Mouse (Mus musculus) stomach, embryonic 14.5 days (tissue): Measurements from ENCODE around the gene Rab11fip3. TPM values are rescaled to one million over a fixed set of nuclear protein-coding genes. Genes with fewer than 3 reads are reported as not detected.
"Not testable (repeated sequence)": the region's sequence is repeated elsewhere in the genome, so short reads cannot be mapped to it uniquely, and the experiment has no call there.

ENCODE experiments used
- ATAC-seq: fragments of 200-750 bp; cut with Nextera tagmentation; 2 replicates; pipeline ENCODE4 v1.8.0; 2017; ENCODE audit warnings: low read depth, moderate TSS enrichment; ENCODE audit not compliant: insufficient number of reproducible peaks, insufficient read depth, low FRiP score
- H3K27ac ChIP-seq: fragments of 300-500 bp; sonication (generic); 2 replicates; pipeline ENCODE4 v1.5.1; 2014; ENCODE audit warnings: mild to moderate bottlenecking, low read length, moderate library complexity, mixed read lengths
- H3K27me3 ChIP-seq: fragments of 300-500 bp; sonication (generic); 2 replicates; pipeline ENCODE4 v1.6.1; 2014; ENCODE audit warnings: low read length, control low read depth, mixed read lengths; ENCODE audit not compliant: control insufficient read depth, insufficient read depth
- H3K36me3 ChIP-seq: fragments of 300-500 bp; sonication (generic); 2 replicates; pipeline ENCODE4 v1.6.1; 2014; ENCODE audit warnings: mild to moderate bottlenecking, control low read depth, low read length, moderate library complexity, mixed read lengths; ENCODE audit not compliant: control insufficient read depth, insufficient read depth
- H3K4me1 ChIP-seq: fragments of 300-500 bp; sonication (generic); 2 replicates; pipeline ENCODE4 v1.6.1; 2014; ENCODE audit warnings: low read length, control low read depth, mixed read lengths; ENCODE audit not compliant: control insufficient read depth, insufficient read depth
- H3K4me2 ChIP-seq: fragments of 300-500 bp; sonication (generic); replicated peaks from 2 replicates; pipeline ENCODE4 v1.6.1; 2014; ENCODE audit warnings: low read depth, low read length, control low read depth
- H3K4me3 ChIP-seq: fragments of 300-500 bp; sonication (generic); 2 replicates; pipeline ENCODE4 v1.5.1; 2014; ENCODE audit warnings: low read depth, low read length, control low read depth
- H3K9ac ChIP-seq: fragments of 300-500 bp; sonication (generic); replicated peaks from 2 replicates; pipeline ENCODE4 v1.6.1; 2014; ENCODE audit warnings: low read depth, mild to moderate bottlenecking, control low read depth, low read length, moderate library complexity, mixed read lengths
- H3K9me3 ChIP-seq: fragments of 300-500 bp; sonication (generic); 2 replicates; pipeline ENCODE4 v1.6.1; 2016; ENCODE audit warnings: low read depth, low read length, control low read depth; ENCODE audit not compliant: control insufficient read depth
- WGBS: fragments of 180-500 bp; shearing (Covaris S2); extraction: QIAGEN DNeasy Blood & Tissue Kit; methylation state at CpG from one replicate; pipeline ENCODE4 v1.1.7; 2014; 5-methylcytosine and 5-hydroxymethylcytosine counted together
- polyA plus RNA-seq: library from polyadenylated mRNA; unstranded; fragments of >200 nt; fragmentation: Nextera tagmentation; extraction: Ambion mirVana; gene quantifications from 2 replicates; pipeline ENCODE4 v1.2.1, GENCODE M21; 2014

Gene Rab11fip3
- 11.4 and 12.8 TPM in 2 replicates for polyA plus RNA-seq

GRCm38 (mm10) chr17:26068831-26069739 is at the start of gene Rab11fip3:
Gene Rab11fip3 (minus strand): TSS chr17:26069555.
- H3K4me1 ChIP-seq: peaks cover 22% of the 10 kb centered on the region
- H3K27me3 ChIP-seq: no peaks in the 10 kb centered on the region
- peak; percentile 88 for ATAC-seq
- peak within 1 kb of the TSS; percentile 75 for H3K4me3 ChIP-seq
- H3K4me2 ChIP-seq: peak within 1 kb of the TSS; percentile 99
- peak within 1 kb of the TSS; percentile 74 for H3K9ac ChIP-seq
- H3K9me3 ChIP-seq: no peaks in the 10 kb centered on the region
- H3K27ac ChIP-seq: peak within 1 kb of the TSS; percentile 33
- under 1% methylated on average over 94 of the region's 94 CpGs for WGBS
- H3K36me3 ChIP-seq: 0 out of 2 replicates have a peak, but pooled peaks cover 4% of the 10 kb centered on the region

- WGBS: 77% methylated on average over 17 of the region's 17 CpGs
- no peak overlapping the region for H3K27ac ChIP-seq
Measured at GRCm38 (mm10) chr17:26116503-26117258, 47.3 kb upstream of the Rab11fip3 start.

GRCm38 (mm10) chr17:26115956-26116487 is 46.7 kb upstream of the Rab11fip3 start:
- Histone ChIP-seq H3K27me3 (peaks cover 43% of the 10 kb centered on the region), H3K36me3 (no peaks in the 10 kb centered on the region), H3K27ac (peak overlapping the region; percentile 15; the same call in 1 of the 2 replicates), H3K9ac (no peak overlapping the region), H3K4me3 (no peak overlapping the region), H3K4me2 (no peak overlapping the region), H3K9me3 (no peaks in the 10 kb centered on the region), H3K4me1 (peaks cover 10% of the 10 kb centered on the region; the same call in 1 of the 2 replicates)
- no peak for ATAC-seq
- 62% methylated on average over 3 of the region's 3 CpGs for WGBS

More at GRCm38 (mm10) chr17:26116503-26117258, 47.3 kb upstream of the Rab11fip3 start:
- Histone ChIP-seq H3K4me3 (no peak overlapping the region), H3K36me3 (no peaks in the 10 kb centered on the region), H3K4me2 (no peak overlapping the region), H3K4me1 (peaks cover 10% of the 10 kb centered on the region; the same call in 1 of the 2 replicates), H3K9ac (no peak overlapping the region), H3K27me3 (peaks cover 38% of the 10 kb centered on the region), H3K9me3 (no peaks in the 10 kb centered on the region)
- ATAC-seq: no peak; the same call in 1 of the 2 replicates

GRCm38 (mm10) chr17:26115205-26115898 is 46.0 kb upstream of the Rab11fip3 start:
- no peak overlapping the region for H3K9ac ChIP-seq
- ATAC-seq: no peak
- H3K4me2 ChIP-seq: no peak overlapping the region
- H3K4me1 ChIP-seq: peaks cover 10% of the 10 kb centered on the region; the same call in 1 of the 2 replicates
- WGBS: 72% methylated on average over 7 of the region's 7 CpGs
- H3K27ac ChIP-seq: no peak overlapping the region
- H3K36me3 ChIP-seq: no peaks in the 10 kb centered on the region
- no peak overlapping the region for H3K4me3 ChIP-seq
- H3K9me3 ChIP-seq: no peaks in the 10 kb centered on the region
- peaks cover 43% of the 10 kb centered on the region for H3K27me3 ChIP-seq

GRCm38 (mm10) chr17:26114461-26114860 is 45.1 kb upstream of the Rab11fip3 start:
- H3K4me3 ChIP-seq, H3K9ac ChIP-seq, H3K9me3 ChIP-seq, ATAC-seq, H3K4me2 ChIP-seq, H3K36me3 ChIP-seq, H3K27ac ChIP-seq: not testable (repeated sequence)
- Histone ChIP-seq H3K4me1 (peaks cover 10% of the 10 kb centered on the region; the same call in 1 of the 2 replicates), H3K27me3 (peaks cover 43% of the 10 kb centered on the region)
- 64% methylated on average over 7 of the region's 7 CpGs for WGBS

- H3K27ac ChIP-seq: no peak overlapping the region
- 13% methylated on average over 8 of the region's 8 CpGs for WGBS
Measured at GRCm38 (mm10) chr17:26114061-26114460, 44.7 kb upstream of the Rab11fip3 start.

GRCm38 (mm10) chr17:26113181-26113948 is 44.0 kb upstream of the Rab11fip3 start, which contains the start of gene Tmem8:
Gene Tmem8 (plus strand): TSS chr17:26113299.
- Histone ChIP-seq H3K4me2 (peak within 1 kb of the TSS; percentile 94), H3K9me3 (no peaks in the 10 kb centered on the region), H3K27ac (no peak within 1 kb of the TSS), H3K4me3 (peak within 1 kb of the TSS; percentile 60), H3K4me1 (peaks cover 10% of the 10 kb centered on the region; the same call in 1 of the 2 replicates), H3K36me3 (no peaks in the 10 kb centered on the region), H3K9ac (peak within 1 kb of the TSS; percentile 42), H3K27me3 (peaks cover 43% of the 10 kb centered on the region)
- ATAC-seq: peak; percentile 64
- WGBS: under 1% methylated on average over 72 of the region's 75 CpGs

More at GRCm38 (mm10) chr17:26114061-26114460, 44.7 kb upstream of the Rab11fip3 start:
- H3K4me2 ChIP-seq: peak overlapping the region; percentile 94
- no peaks in the 10 kb centered on the region for H3K36me3 ChIP-seq
- H3K9ac ChIP-seq: no peak overlapping the region
- H3K27me3 ChIP-seq: peaks cover 43% of the 10 kb centered on the region
- peaks cover 10% of the 10 kb centered on the region; the same call in 1 of the 2 replicates for H3K4me1 ChIP-seq
- no peak for ATAC-seq
- H3K4me3 ChIP-seq: peak overlapping the region; percentile 60
- H3K9me3 ChIP-seq: no peaks in the 10 kb centered on the region
